Mouse (Mus musculus) right cerebral cortex, adult 18-20 months (tissue): ENCODE measurements around the gene Cd3e.
A peak's percentile ranks its signal among the peaks of the same experiment; 100 is the strongest.
"Not testable (repeated sequence)": the region's sequence is repeated elsewhere in the genome, so short reads cannot be mapped to it uniquely, and the experiment has no call there.

Experiments
- DNase-seq: peaks from one replicate; pipeline ENCODE4 v3.0.0; 2022; ENCODE audit warnings: mixed read lengths

Cd3e gene

GRCm38 (mm10) chr9:45009180-45010078 lies at the start of gene Cd3e:
Gene Cd3e, minus strand, starts transcription at chr9:45009627.
- no peak for DNase-seq

DNA sequence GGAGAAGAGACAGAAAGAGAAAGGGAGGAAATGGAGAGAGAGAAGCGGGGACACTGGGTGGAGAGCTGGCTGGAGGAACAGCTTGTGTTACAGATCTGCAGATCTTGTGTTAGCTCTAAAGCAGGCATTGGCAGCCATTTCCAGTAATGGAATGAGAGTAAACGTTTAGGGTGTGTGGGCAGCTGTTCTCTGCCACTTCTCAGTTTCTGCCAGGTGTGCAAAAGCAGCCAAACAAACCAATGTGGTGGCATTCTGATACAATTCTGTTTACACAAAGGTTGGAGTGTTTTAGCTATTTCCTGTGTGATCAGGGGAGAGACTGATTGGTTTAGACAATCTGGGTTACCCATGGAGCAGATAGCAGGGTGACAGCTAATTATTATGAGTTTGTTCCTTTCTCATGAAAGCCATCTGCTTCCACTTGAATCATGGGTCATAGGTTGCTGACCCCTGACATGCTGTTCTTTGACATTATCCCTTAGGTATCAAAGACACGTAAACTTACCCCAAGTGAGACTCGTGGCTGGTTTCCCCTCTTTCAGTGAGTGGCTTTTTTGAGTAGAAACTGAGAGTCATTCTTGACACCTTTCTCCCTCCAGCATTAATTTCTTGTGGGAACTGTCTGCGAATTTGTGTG lies 49.0 kb upstream of the Cd3e start:
- DNase-seq = no peak

DNA sequence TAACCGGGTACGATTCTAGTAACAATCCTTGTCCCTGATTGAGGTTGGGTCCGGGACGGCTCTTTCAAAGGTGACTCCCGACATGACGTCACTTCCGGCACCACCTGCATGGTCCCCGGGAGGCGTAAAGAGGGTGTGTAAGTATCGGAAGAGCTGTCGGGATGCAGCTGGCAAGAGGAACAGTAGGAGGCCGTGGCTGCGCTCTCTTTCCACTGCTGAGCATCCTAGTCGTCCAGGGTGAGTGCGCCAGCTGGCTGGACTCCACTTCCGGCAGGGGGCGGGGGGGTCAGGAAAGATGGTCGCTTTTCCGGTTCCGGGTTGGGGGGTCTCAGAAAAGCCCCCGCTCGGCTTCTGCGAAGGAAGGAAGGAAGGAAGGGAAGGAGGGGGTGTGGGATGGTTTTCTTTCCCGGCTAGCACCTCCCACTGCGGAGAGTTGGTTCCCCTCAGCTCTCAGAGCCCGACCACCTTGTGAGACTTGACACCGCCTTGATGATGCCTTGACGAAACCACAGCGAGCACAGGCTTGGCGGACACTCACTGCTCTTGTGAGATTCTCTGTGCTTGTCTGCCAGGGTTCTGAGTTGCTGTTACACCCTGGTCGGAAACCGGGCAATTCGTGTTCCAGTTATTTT lies 45.8 kb upstream of the Cd3e start, which contains the start of gene Mpzl3:
Gene Mpzl3 (plus strand): TSS at position 105 of the 632 bp plus-strand sequence.
- DNase-seq = peak; percentile 86

- no peak for DNase-seq
Observed at GRCm38 (mm10) chr9:45050301-45050700, 40.9 kb upstream of the Cd3e start.

DNA sequence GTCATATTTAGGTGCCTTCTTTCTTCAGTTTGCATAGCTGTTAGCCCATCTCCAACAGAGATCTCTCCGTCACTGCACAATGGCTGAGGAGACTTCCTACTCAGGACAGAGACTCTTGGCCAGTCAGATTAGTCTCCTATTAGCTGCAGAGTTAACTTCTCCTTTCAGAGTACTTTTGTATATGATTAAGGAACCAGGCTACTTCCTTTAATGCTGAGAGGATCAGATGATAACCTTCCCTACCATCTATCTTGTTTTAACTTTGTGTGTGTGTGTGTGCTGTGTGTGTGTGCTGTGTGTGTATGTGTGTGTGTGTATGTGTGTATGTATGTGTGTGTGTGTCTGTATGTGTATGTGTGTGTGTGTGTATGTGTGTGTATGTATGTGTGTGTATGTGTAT lies 40.3 kb upstream of the Cd3e start:
- DNase-seq = no peak

- DNase-seq = peak; percentile 5
Observed at GRCm38 (mm10) chr9:45048511-45048910, 39.1 kb upstream of the Cd3e start.

DNA sequence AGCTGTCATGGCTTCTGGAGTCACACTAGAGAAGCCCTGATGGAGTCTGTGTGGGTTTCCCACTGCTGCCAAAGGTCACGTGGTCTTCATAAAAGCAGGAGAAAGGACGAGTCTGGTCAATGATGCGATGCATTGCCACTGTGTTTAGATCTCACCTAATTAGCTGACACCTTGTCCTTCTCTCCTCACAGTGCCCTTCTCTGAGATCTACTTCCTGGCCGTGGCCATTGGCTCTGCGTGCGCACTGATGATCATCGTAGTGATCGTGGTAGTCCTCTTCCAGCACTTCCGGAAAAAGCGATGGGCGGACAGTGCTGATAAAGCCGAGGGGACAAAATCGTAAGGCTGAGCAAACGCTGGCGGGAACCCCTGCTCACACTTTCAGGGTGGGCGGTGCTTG lies 37.5 kb upstream of the Cd3e start:
- no peak for DNase-seq

GRCm38 (mm10) chr9:45042947-45043346 lies 33.5 kb upstream of the Cd3e start:
- no peak for DNase-seq

DNA sequence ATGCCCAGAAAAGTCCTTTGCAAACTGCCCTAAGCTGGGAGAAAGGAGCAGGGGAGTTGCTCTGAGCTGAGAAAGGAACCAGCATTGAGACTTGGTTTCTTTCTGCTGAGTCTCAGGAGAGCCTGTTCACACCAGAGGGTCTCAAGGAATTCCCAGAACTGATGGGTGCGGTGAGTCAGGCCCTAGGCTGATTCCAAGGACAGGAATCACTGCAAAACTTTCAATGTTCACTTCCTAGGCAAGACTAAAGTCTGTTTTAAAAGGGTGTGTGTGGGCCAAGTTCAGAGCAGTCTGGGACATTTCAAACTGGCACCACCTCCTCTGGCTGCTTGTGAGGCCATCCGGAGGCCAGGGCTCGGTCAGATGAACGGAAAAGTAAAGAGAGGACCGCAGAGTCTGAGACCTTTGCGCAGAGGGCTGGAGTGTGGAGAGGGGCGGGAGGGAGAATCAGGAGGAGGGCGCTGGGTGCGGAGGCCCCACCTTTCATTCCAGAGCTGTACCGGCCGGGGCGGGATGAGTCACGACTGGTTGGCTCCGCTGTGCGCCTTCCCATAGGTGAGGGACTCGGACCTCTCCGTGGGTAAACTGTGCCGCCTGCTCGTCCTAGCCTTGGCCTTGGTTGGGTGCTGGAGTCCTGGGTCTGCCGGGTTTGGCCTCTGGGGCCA lies 32.8 kb upstream of the Cd3e start:
- peak; percentile 4 for DNase-seq

- DNase-seq = no peak
Observed at GRCm38 (mm10) chr9:45041131-45041838, 31.9 kb upstream of the Cd3e start.

DNA sequence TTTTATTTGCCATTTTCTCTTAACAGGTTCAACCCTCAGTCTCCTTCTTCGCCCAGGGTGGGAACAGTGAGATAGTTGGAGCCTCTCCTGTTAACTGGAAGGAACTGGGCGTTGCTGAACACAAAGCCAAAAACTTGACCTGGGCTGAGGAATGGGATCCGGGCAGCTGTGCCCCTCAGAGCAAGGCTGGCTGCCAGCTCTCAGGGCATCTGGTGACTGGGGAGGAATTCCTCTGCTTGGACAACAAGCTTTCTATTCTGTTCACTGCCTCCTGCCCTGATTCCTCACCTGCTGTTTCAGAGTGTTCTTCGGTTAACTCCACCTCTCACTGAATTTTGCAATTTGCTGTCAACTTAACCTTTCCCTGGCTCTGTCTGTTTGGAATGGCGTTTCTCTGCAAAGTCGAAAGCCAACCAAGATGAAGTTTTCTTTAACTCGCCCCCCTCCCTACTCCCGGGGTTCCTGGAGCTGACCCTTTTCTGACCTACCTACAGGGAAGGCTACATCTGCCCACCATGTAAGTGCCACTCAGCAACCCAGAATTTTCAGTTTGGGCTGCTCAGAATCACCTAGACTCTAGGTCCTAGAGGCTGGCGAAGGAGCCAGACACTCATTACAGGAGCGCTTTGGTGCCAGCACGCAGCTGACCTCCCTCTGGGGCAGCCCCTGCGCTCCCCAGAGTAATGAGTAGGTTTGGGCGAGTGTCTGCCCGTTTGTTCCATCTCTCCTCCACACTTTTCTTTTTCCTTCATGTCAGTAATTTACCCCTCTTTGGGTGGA lies 30.8 kb upstream of the Cd3e start:
- no peak for DNase-seq

- DNase-seq = no peak
Observed at GRCm38 (mm10) chr9:45039499-45039898, 30.1 kb upstream of the Cd3e start, which contains the start of gene Mpzl2. Gene Mpzl2, plus strand, starts transcription at chr9:45039799.

DNA sequence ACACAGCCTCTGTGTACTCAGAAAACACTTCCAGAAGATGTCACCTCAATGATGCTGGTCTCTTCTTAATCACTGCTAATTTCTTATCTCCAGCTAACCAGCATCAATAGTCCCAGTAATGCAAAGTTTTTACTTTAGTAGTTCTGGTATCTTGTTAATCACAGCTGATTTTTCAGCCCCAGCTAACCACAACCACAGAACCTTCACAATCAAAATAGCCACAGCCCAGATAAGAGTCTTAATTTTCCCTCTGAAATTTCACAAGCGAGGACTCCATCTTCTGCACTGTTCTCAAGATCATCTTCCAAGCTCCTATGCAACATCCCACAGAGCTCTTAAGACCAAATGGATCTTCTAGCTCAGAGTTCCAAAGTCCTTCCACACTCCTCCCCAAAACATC lies 28.4 kb upstream of the Cd3e start:
- DNase-seq = not testable (repeated sequence)

GRCm38 (mm10) chr9:45034526-45034925 lies 25.1 kb upstream of the Cd3e start:
- DNase-seq = no peak

- no peak for DNase-seq
Observed at GRCm38 (mm10) chr9:45032261-45032660, 22.8 kb upstream of the Cd3e start.

DNA sequence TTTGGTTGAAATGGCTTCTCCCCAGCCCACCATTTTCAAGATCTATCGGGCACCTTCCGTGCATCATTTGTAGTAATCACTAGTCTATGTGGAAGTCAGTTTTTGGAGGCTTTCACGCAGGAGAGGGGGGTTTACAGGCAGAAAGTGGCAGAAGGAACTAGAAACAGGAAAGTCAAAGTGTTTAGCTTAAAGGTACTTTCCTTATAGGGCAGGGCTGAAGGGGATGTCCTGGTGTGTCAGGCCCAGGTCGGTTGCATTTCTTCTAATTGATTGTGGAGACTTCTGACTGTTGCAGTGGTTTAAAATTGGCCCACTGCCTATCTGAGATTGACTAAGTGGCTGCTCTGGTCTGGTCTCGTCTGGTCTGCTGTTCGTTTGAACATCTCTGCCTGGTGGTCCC lies 20.9 kb upstream of the Cd3e start:
- no peak for DNase-seq

- no peak for DNase-seq
Observed at GRCm38 (mm10) chr9:45027376-45027775, 17.9 kb upstream of the Cd3e start.

DNA sequence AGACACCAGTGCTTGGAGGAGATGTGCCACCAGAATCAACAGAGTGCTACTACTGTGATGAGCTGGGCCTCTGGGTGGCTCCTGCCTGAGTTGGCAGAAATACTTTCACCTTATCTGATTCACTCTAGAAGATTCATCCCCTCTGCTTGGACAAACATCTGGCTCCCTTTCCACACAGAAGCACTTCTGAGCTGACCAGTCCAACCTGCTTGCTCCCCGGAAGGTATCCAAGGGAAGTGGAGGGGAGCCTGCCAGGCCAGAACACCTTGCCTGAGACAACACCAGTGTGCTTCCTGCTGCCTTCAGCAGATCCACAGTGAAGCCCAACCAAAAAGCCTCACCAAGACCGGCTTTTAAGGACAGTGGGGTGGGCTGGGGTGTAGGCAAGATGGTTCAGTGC lies 14.8 kb upstream of the Cd3e start:
- DNase-seq = no peak

- no peak for DNase-seq
Observed at GRCm38 (mm10) chr9:45023638-45024037, 14.2 kb upstream of the Cd3e start.

- DNase-seq = peak; percentile 51
Observed at GRCm38 (mm10) chr9:45022800-45023199, 13.4 kb upstream of the Cd3e start.

DNA sequence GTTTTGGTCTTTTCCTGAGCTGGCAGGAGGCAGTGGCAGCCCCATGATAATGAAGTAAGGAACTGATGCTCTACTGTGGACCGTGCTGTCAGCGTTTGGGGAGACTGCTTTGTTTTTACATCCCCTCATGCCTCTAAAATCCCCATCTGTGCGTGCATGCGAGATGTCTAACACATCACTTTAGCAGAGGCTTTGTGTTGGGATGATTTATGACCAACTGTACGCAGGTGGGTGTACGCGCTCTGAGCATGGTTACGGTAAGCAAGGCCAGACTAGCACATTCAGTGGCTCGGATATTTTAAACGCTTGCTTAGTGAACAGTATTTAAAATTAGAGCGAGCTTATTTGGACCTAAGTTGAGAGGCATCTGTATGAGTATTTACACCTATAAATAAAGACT lies 8.6 kb upstream of the Cd3e start:
- peak; percentile 20 for DNase-seq

DNA sequence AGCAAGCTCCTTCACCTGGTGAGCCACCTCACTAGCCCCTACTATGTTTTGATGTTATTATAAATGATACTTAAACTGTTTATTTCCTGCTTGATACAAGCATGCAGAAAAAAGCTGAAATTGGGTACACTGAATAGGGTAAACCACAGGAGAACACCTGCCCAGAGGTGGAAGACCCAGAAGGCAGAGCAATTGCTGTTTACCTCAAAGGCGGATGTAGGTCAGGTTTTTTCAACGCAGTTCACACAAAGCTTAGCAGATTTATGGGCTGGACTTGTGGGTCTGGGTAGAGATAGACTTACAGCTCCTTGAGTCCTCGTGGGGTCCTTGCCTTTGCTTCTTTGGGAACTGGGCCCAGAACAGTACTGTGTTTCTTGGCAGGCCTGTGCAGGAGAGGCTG lies 6.4 kb upstream of the Cd3e start:
- DNase-seq = no peak
